Mouse (Mus musculus): ENCODE data around the gene Pot1a. TPM values are rescaled to one million over a fixed set of nuclear protein-coding genes. Genes with fewer than 3 reads are reported as not detected.
A peak's percentile ranks its signal among the peaks of the same experiment; 100 is the strongest.

Pot1a gene
- polyA plus RNA-seq, 1 experiment = 24.3 TPM

DNA sequence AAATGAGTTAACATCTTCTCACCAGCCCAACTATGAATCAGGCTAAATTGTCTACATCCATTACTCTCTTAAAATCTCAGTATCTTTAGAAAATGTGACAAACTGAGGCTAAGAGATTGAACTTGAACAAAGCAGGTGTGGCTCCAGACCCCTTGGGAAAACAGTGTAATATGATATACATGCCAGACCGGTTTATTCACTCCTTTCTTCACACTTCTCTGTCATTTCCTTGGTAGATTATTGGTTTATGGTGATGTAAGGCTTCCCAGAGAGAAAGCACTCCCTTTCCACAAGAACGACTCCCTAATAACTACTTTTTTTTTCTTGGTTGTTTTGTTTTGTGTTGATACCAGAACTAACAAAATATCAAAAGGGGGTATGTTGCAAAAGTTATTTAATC lies 98.4 kb downstream of the Pot1a start:
- TF ChIP-seq POLR2A (IDR thresholded peaks at IDR 0.05; ENCODE audit: borderline replicate concordance, extremely low read depth, insufficient read depth, insufficient read length, poor library complexity, severe bottlenecking) (no peak), CTCF (IDR thresholded peaks at IDR 0.05; ENCODE audit: borderline replicate concordance, extremely low read depth, insufficient read depth, insufficient read length) (no peak)
- no peak for DNase-seq (ENCODE audit: low read depth)

DNA sequence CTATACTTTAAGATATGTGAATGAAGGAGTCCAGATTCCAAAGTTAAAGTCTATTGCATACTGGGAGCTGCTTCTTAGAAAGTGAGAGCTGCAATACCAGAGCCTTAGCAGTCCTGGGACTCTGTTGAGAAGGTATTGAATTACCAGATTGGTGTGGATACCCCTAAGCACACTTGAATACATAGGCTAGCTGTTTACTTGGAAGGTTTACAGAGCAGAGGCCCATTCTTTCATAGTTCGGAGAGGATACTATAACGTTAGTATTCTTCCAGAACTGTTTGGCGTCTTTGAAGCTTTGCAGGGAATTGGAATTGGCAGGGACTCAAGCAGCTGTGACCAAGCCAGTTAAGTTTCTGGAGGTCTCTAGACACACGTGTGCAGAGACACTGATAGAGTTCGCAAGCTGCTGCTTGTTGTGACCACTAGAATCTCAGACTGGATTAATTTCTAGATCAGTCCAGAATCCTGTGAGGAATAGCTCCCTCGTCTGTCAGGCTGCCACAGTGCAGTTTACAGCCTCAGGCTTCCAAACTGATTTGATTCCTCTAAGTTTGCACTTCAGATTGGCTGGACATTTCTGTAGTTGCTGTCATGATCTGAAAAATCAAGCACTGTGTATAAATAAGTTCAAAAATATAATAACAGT lies 99.7 kb downstream of the Pot1a start:
- TF ChIP-seq CTCF (IDR thresholded peaks at IDR 0.05; ENCODE audit: borderline replicate concordance, extremely low read depth, insufficient read depth, insufficient read length) = peak; percentile 68; the same call in 1 of the 2 replicates
- TF ChIP-seq POLR2A (IDR thresholded peaks at IDR 0.05; ENCODE audit: borderline replicate concordance, extremely low read depth, insufficient read depth, insufficient read length, poor library complexity, severe bottlenecking) = no peak
- peak; percentile 72 for DNase-seq (ENCODE audit: low read depth)

DNA sequence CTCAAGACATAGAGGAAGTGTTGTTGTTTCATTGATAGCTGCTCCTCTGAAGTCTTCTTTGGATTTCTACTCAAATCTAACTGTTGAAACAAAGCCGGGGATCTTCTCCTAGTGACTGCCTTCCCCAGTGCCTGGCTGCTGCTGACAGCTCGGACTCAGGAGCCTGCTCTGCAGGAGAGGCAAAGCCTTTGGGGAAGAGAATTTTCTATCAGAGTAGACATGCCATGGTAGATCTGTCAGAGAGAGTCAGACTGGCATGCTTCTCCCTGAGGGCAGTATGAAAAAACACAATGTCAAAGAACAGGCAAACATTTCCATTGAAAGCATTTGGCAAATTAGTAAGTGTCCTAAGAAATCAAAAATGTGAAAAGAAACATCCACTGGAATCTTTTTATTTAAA lies 109.1 kb downstream of the Pot1a start:
- no peak for DNase-seq (ENCODE audit: low read depth)
- no peak for TF ChIP-seq POLR2A (IDR thresholded peaks at IDR 0.05; ENCODE audit: borderline replicate concordance, extremely low read depth, insufficient read depth, insufficient read length, poor library complexity, severe bottlenecking)
- TF ChIP-seq CTCF (IDR thresholded peaks at IDR 0.05; ENCODE audit: borderline replicate concordance, extremely low read depth, insufficient read depth, insufficient read length) = no peak

Other genes with a start within 250 kb of the Pot1a start
- gene Gpr37, start 118.5 kb downstream of the Pot1a start, polyA plus RNA-seq (2012; rRNA removed) = 2.4 and 4.0 TPM in 2 replicates

Data from brain, embryonic 14.5 days (tissue).